Mouse (Mus musculus): Measurements from ENCODE around the gene Spata33. TPM values are rescaled to one million over a fixed set of nuclear protein-coding genes. Genes with fewer than 3 reads are reported as not detected.

Spata33 gene
- total and polyA plus RNA-seq, 2 experiments from 2014 or later = 4.9 to 9.3 TPM

DNA sequence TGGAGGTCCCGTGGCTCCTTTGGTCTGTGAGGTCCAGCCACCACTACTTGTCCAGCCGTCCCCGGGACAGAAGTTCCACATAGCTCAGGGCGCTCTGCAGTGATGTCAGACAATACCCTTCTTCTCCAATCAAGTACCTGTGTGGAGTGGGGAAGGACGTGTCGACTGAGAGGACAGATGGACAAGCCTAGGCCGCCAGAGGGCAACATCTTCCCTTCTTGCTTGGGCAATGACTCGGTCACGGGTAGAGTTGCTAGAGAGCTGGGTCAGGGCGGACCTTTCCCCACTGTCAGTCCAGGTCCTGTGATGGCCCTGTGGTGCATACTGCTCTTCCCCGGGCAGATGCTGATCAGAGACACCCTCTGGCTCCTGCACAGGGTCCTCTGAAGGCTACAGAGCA is 30.4 kb downstream of the Spata33 start:
- TF ChIP-seq CTCF (IDR thresholded peaks at IDR 0.05) = peak; percentile 12; the same call in 1 of the 2 replicates
- no peak for DNase-seq (ENCODE audit: low spot score)
- H3K36me3 ChIP-seq (ENCODE audit: insufficient read depth, low read length) = peaks cover 60% of the 10 kb centered on the region
- 71% methylated on average over 11 of the region's 11 CpGs for WGBS
- no peak overlapping the region for H3K4me2 ChIP-seq (ENCODE audit: low read depth, low read length, poor library complexity, severe bottlenecking)
- no peak overlapping the region for H3K27ac ChIP-seq (ENCODE audit: low read depth, low read length)
- no peaks in the 10 kb centered on the region for H3K27me3 ChIP-seq (ENCODE audit: insufficient read depth, low read length)
- no peak overlapping the region for H3K9ac ChIP-seq (replicated peaks; ENCODE audit: low read length, poor library complexity, severe bottlenecking)
- no peak for ATAC-seq (ENCODE audit: low FRiP score)
- H3K4me1 ChIP-seq (ENCODE audit: insufficient read depth, low read length) = no peaks in the 10 kb centered on the region
- no peak overlapping the region for H3K4me3 ChIP-seq (ENCODE audit: low read depth, low read length)
- no peaks in the 10 kb centered on the region for H3K9me3 ChIP-seq (ENCODE audit: low read length)

DNA sequence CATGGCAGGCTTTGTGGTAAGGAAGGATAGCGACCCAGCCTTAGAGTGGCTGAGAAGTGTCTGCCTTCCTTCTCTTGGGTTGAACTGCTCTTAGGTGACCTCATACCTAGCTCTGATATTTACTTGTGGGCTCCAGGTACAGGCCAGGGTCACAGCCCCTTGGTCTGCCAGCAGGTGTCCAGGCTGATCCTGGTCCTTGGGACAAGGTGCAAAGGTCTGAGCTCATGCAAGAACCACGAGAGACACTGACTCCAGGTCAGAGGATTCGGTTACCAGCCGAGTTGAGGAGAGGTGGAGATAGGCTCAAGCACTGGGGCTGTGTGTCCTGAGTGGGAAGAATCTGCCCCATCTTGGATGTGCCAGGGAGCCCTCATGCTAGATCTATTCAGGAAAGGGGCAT is 31.8 kb downstream of the Spata33 start:
- Histone ChIP-seq H3K27me3 (ENCODE audit: insufficient read depth, low read length) (no peaks in the 10 kb centered on the region), H3K9ac (replicated peaks; ENCODE audit: low read length, poor library complexity, severe bottlenecking) (no peak overlapping the region), H3K4me1 (ENCODE audit: insufficient read depth, low read length) (no peaks in the 10 kb centered on the region), H3K36me3 (ENCODE audit: insufficient read depth, low read length) (peaks cover 73% of the 10 kb centered on the region), H3K27ac (ENCODE audit: low read depth, low read length) (no peak overlapping the region), H3K9me3 (ENCODE audit: low read length) (no peaks in the 10 kb centered on the region), H3K4me3 (ENCODE audit: low read depth, low read length) (no peak overlapping the region), H3K4me2 (ENCODE audit: low read depth, low read length, poor library complexity, severe bottlenecking) (no peak overlapping the region)
- no peak for TF ChIP-seq CTCF (IDR thresholded peaks at IDR 0.05)
- DNase-seq (ENCODE audit: low spot score) (no peak), ATAC-seq (ENCODE audit: low FRiP score) (no peak)
- 94% methylated on average over 4 of the region's 4 CpGs for WGBS

DNA sequence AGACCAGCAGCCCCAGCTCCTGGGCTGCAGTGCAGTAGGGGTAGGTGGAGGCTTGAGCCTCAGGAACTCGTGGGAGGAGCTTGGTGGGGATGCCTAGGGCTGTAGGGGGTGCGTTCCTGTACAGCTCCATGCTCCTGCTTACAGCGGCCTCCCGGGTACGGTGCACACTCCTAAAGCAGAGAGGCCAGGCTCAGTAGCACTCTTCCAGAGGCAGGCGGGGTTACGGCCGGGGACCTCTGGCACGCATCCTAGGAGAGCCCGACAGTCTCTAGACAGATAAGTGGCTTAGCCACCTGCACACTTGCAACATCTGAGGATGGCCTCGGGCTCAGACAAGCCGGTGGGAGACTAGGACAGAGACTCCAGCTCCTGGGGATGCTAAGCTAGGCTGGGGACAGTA is 32.9 kb downstream of the Spata33 start:
- no peak overlapping the region for H3K4me3 ChIP-seq (ENCODE audit: low read depth, low read length)
- peaks cover 77% of the 10 kb centered on the region for H3K36me3 ChIP-seq (ENCODE audit: insufficient read depth, low read length)
- no peak overlapping the region for H3K4me2 ChIP-seq (ENCODE audit: low read depth, low read length, poor library complexity, severe bottlenecking)
- H3K27me3 ChIP-seq (ENCODE audit: insufficient read depth, low read length) = no peaks in the 10 kb centered on the region
- H3K9me3 ChIP-seq (ENCODE audit: low read length) = no peaks in the 10 kb centered on the region
- H3K27ac ChIP-seq (ENCODE audit: low read depth, low read length) = no peak overlapping the region
- H3K9ac ChIP-seq (replicated peaks; ENCODE audit: low read length, poor library complexity, severe bottlenecking) = no peak overlapping the region
- DNase-seq (ENCODE audit: low spot score) (no peak), ATAC-seq (ENCODE audit: low FRiP score) (no peak)
- H3K4me1 ChIP-seq (ENCODE audit: insufficient read depth, low read length) = no peaks in the 10 kb centered on the region
- TF ChIP-seq CTCF (IDR thresholded peaks at IDR 0.05) = no peak
- 93% methylated on average over 12 of the region's 12 CpGs for WGBS

DNA sequence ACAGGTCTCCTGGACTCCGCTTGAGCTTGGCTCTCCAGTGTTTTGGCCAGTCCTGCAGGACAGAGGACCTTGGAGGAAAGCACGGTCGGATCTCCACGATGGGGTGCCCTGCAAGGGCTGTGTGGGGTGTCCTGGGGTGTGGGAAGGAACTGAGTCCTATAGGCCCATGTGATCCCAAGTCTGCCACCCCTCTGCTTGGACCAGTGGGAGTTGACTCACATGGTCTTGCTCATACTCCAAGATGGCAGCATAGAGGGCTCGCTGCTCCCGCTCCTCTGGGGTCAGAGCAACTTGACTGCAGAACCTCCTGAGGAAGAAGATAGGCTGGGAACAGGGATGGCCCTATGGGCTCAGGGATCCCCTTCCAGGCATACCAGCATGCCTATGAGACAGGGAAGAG is 35.1 kb downstream of the Spata33 start:
- Histone ChIP-seq H3K36me3 (ENCODE audit: insufficient read depth, low read length) (peaks cover 77% of the 10 kb centered on the region), H3K4me2 (ENCODE audit: low read depth, low read length, poor library complexity, severe bottlenecking) (no peak overlapping the region), H3K4me1 (ENCODE audit: insufficient read depth, low read length) (peaks cover 3% of the 10 kb centered on the region; the same call in 1 of the 2 replicates), H3K27ac (ENCODE audit: low read depth, low read length) (no peak overlapping the region), H3K4me3 (ENCODE audit: low read depth, low read length) (no peak overlapping the region), H3K9ac (replicated peaks; ENCODE audit: low read length, poor library complexity, severe bottlenecking) (no peak overlapping the region), H3K27me3 (ENCODE audit: insufficient read depth, low read length) (no peaks in the 10 kb centered on the region), H3K9me3 (ENCODE audit: low read length) (no peaks in the 10 kb centered on the region)
- no peak for ATAC-seq (ENCODE audit: low FRiP score)
- DNase-seq (ENCODE audit: low spot score) = no peak
- WGBS = 98% methylated on average over 6 of the region's 6 CpGs
- TF ChIP-seq CTCF (IDR thresholded peaks at IDR 0.05) = no peak

DNA sequence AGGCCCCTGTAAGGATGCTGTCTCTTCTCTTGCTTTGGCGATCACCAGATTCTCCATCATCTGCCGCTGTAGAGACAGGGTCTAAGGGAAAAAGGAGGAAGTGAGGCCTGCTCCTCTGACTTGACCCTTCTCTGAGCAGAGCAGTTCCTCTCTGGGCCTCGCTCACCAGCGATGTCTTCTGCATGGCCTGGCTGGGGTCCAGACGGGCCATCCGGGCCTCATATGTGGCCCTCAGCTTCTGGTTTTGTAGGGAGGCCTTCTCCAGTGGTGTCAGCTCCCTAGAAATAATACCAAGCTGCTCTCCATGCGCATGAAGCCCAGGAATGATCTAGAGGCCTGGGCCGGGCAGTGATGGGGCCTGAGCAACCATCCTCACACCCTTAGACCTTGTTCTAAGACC is 36.0 kb downstream of the Spata33 start:
- Histone ChIP-seq H3K9ac (replicated peaks; ENCODE audit: low read length, poor library complexity, severe bottlenecking) (no peak overlapping the region), H3K27ac (ENCODE audit: low read depth, low read length) (no peak overlapping the region), H3K4me2 (ENCODE audit: low read depth, low read length, poor library complexity, severe bottlenecking) (no peak overlapping the region), H3K4me3 (ENCODE audit: low read depth, low read length) (no peak overlapping the region), H3K4me1 (ENCODE audit: insufficient read depth, low read length) (peaks cover 6% of the 10 kb centered on the region; the same call in 1 of the 2 replicates), H3K27me3 (ENCODE audit: insufficient read depth, low read length) (no peaks in the 10 kb centered on the region), H3K9me3 (ENCODE audit: low read length) (no peaks in the 10 kb centered on the region), H3K36me3 (ENCODE audit: insufficient read depth, low read length) (peaks cover 69% of the 10 kb centered on the region)
- 92% methylated on average over 8 of the region's 8 CpGs for WGBS
- DNase-seq (ENCODE audit: low spot score) (no peak), ATAC-seq (ENCODE audit: low FRiP score) (no peak)
- no peak for TF ChIP-seq CTCF (IDR thresholded peaks at IDR 0.05)

DNA sequence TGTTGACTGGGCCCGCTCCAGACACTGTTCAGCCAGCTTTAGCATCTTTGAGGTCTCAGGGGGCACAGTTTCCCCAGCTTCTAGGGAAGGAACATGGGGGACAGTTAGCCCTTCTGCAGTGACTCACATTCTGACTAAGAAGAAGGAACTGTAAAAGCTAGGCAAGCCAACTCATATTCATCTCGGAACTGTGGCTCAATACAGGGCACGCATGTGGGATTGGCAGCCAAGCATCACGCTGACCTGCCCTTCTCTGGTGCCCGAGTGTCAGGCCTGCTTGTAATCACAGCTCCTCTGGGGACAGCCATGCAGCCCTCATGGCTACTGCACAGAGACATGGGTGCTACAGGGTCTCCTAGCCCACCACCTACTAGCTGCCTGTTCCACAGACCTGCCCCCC is 38.3 kb downstream of the Spata33 start:
- Histone ChIP-seq H3K4me3 (ENCODE audit: low read depth, low read length) (no peak overlapping the region), H3K9ac (replicated peaks; ENCODE audit: low read length, poor library complexity, severe bottlenecking) (no peak overlapping the region), H3K27me3 (ENCODE audit: insufficient read depth, low read length) (no peaks in the 10 kb centered on the region), H3K36me3 (ENCODE audit: insufficient read depth, low read length) (peaks cover 49% of the 10 kb centered on the region), H3K9me3 (ENCODE audit: low read length) (no peaks in the 10 kb centered on the region), H3K27ac (ENCODE audit: low read depth, low read length) (no peak overlapping the region), H3K4me2 (ENCODE audit: low read depth, low read length, poor library complexity, severe bottlenecking) (no peak overlapping the region), H3K4me1 (ENCODE audit: insufficient read depth, low read length) (peaks cover 11% of the 10 kb centered on the region; the same call in 1 of the 2 replicates)
- DNase-seq (ENCODE audit: low spot score) (no peak), ATAC-seq (ENCODE audit: low FRiP score) (no peak)
- no peak for TF ChIP-seq CTCF (IDR thresholded peaks at IDR 0.05)
- 93% methylated on average over 5 of the region's 5 CpGs for WGBS
